Mouse (Mus musculus) lung, adult 18-20 months (tissue): ENCODE measurements around the gene Ddt.

Experiments used
- DNase-seq, 2 experiments: peaks; one replicate each; pipeline ENCODE4 v3.0.0; 2022; ENCODE audit warnings: mixed read lengths in 2 of 2

Ddt gene

DNA sequence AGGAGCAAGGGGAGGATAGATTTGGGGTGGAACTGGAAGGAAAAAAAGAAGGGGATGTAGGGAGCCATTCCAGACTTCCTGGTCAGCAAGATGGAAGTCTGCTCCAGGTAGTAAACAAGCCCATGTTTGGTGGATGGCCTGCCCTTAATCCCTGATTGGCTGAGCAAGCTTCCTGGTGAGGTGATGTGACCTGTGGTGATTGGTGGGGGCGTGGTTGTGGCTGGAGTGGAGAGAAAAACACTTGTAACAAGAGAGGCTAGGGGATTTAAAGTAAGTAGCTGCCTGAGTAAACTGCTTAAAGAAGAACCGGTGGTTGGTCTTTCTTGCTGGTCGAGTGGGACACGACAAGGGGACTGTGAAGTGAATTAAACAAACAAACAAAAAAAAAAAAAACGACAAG is 5.5 kb downstream of the Ddt start:
- DNase-seq, result peak in 1 of 2 experiments; percentile 13

DNA sequence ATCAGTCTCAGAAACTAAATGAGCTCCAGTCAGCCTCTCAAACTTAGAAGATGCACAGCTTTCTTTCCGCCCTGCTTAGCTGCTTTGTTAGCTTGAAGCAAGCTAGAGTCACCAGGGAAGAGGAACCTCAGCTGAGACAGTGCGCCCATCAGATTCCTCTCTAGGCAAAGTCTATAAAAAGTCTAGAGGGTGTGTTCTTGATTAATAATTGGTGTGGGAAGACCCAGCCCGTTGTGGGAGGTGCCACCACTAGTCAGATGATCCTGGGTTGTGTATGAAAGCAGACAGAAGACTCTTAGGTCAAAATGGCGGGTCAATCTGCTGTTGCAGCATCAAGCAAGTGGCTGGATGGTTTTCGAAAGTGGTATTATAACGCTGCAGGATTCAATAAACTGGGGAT is 6.4 kb downstream of the Ddt start:
- no peak for DNase-seq

DNA sequence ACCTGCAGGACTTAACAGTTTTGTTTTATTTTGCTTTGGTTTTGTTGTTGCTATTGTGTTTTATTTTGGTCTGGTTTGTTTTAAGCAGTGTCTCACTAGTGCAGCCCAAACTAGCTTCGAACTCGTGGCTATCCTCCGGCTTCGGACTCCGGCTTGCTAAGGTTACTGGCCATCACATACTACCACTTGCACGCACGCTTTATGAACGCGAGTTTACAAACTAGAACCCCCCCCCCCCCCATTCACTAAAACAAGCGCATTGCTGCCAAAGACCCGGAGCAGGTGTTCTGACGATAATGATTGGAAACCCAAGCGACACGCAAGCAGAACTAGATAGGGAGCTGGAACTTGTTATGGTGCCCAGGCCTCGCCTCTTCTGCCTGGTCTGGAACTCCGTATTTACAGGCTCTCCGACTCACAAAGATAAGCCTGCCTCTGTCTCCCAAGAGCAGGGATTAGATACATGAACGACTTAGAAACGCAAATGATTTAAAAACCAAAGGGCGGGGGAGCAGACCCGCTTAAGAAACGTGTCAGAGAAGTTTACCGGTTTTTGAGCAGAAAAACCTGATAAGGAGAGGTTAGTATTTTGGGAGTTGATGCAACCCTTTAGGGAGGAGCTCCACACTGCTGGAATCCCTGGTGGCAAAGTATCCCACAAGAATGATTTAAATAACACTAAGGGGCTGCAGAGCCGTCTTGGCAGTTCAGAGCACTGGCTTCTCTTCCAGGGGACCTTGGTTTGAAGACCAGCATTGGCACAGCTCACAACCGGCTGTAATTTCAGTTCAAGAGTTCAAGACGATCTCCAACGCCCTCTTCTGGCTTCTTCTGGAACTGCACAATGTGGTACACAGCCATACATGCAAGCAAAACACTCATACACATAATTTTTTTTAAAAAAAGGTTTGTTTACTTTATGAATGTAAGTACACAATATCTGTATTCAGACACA is 8.4 kb downstream of the Ddt start:
- peak; percentile 64 to 74 for DNase-seq

DNA sequence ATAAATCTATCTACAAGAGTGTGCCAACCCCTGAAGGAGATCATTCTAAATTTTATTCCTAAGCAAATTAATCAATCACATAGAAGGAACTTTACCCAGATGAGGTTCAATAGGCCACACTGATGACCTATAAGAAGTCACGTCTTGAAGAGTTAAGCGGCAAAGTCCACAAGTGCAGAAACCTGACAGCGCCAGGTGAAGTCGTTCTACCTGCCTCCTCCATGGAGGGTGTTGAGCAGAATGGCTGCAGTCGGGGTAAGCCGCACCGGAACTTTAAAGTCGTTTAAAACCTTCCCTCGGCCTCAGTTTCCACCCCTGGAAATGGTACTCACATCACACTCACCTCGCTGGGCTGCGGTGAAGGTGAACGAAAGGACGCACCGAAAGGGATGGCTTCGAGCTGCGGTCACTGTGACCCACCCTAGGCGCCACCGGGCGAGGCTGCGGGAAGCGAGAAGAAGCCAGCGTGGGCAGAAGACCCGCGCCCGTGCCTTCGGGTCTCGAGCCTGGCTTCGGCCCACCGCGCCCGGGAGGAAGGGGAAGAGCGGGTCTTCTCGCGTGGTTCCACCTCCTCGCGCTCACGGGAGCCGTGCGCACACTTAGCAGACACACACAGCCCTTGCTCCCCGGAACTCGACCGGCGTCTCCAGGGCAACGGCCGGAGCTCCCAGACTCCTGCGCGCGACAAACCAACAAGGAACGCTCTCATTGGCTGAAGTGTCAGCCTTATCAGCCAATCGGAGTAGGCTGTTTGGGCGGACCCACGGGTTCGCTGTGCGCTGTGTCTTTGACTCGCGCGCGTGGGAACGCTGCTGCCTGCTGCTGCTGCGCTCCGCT is 9.3 kb downstream of the Ddt start, which contains the start of gene Cabin1:
Gene Cabin1, minus strand, starts transcription at position 660 of the 837 bp plus-strand sequence.
- DNase-seq, result peak; percentile 98

DNA sequence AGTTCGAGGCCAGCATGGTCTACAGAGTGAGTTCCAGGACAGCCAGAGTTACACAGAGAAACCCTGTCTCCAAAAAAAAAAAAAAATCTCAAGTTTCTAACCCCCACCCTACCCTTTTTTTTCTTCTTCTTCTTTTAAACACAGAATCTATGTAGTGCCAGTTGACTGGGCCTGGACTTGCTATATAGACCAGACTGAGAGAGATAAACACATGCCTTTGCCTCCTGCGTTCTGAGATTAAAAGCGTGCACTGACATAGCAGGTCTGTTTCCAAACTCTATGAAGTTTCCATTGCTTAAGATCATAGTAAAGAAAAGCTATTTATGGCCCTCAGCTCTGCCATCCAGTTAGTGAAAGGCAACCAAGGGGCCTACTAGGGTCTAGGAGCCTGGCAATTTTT is 10.8 kb downstream of the Ddt start:
- no peak for DNase-seq

DNA sequence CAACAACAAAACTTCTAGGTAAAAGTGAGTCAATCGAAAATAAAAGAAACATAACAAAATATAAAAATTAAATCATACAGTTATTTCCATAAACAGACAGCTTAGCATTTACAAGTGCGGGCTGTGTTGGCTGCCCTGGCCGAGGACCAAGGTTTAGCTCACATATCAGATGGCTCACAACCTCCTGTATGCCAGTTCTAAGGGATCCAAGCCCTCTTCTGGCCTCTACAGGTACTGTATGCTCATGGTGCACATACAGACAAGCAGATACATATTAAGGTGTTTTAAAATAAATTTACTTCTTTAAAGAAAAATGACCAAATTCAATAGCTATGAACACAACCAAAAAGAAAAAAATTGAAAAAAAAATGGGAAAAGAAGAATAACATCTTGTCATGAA is 12.9 kb downstream of the Ddt start:
- DNase-seq, result no peak

DNA sequence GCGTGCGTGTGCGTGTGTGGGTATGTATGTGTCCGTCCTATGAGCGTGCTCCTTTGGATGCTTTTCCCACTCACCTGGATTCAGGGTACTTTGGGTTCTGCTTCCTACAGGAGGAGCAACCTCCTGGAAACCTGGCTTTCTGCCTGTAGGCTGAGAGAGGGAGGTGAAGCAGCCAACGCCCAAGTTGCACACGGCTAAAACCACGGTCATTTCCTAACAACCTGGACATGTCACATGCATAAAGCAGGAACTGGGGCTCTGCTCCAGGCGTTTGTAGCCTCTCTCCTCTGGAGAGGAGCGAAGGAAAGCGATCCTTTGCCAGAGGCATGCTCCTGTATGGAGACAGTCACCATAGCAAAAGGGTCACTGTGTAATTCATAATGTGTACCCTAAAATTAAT is 16.5 kb downstream of the Ddt start:
- peak in 1 of 2 experiments; percentile 33 for DNase-seq

DNA sequence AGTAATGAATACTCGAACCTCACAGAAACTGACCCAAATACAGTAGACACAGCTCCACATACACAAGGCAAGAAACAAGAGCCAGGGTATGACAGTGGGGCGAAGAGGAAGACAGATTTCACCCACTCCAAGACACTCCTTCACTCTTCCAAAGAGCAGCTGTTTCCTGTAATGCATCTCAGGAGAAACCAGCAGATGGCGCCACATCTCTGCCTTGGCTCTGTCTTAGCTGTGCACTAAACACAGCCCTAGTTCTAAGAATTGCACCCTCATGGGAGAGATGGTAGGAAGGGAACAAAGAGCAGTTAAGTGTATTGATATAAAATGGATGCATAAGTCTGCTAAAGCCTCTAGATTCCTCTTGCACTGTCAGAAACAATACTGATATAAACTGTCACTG is 29.2 kb downstream of the Ddt start:
- DNase-seq, result peak; percentile 69 to 77

DNA sequence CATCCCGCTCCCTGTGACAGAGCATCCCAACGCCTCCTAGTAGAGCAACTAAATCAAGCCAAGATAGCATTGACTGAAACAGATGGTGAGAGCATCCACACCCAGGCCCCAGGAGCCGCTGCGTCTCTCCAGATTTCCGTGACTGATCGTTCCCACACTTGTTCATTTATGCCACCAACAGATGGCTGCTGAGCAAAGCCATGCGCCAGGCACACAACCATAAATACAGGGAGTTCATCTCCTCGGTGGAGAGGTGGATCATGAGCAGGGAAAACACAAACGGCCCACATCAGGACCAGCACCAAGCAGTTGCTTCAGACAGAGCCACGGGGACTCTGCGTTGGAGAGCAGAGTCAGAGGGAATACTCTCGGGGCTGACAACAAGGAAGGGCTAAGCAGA is 29.8 kb downstream of the Ddt start:
- DNase-seq, result no peak

DNA sequence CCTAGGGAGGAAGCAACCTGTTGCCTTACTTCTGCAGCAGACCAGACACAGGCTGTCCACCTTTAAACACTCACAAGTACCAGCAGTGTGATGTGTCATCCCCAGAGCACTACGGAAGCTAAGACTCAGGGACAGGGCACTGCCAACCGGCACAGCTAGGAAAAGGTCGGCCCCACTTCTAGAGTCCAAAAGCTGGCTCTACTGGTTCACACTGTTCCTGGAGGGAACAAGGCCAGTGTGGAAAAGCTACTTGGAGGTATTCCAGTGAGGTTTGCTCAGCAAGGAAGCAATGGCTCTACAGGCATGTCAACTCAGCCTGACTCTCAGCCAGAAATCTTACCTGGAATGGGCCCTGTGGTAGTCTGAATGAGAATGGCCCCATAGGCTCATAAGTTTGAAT is 32.3 kb downstream of the Ddt start:
- DNase-seq, result peak in 1 of 2 experiments; percentile 24

DNA sequence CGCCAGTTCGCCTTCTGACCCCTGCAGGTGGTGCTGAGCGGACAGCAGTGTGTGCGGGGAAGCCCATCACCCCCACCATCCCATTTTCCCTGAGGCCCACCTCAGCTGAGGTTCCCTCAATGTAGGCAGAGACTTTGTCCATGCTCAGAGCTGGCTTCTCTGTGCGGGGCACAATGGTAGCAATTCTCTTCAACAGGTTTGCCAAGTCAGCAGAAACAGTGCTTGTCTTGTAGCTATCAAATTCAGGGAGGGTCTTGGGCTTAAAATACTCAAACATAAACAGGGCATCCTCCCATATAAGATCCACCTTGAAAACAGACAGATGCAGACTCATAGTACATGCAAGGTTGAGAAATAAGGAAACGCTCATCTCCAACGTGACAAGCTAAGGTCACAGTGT is 47.8 kb downstream of the Ddt start:
- DNase-seq, result no peak
